Mouse (Mus musculus): ENCODE data around the gene Ufc1. TPM values are rescaled to one million over a fixed set of nuclear protein-coding genes. Genes with fewer than 3 reads are reported as not detected.
"Not testable (repeated sequence)": the region's sequence is repeated elsewhere in the genome, so short reads cannot be mapped to it uniquely, and the experiment has no call there.

The Ufc1 gene
- total RNA-seq, 4 experiments from 2014 or later: 101 to 113 (median 108) TPM

DNA sequence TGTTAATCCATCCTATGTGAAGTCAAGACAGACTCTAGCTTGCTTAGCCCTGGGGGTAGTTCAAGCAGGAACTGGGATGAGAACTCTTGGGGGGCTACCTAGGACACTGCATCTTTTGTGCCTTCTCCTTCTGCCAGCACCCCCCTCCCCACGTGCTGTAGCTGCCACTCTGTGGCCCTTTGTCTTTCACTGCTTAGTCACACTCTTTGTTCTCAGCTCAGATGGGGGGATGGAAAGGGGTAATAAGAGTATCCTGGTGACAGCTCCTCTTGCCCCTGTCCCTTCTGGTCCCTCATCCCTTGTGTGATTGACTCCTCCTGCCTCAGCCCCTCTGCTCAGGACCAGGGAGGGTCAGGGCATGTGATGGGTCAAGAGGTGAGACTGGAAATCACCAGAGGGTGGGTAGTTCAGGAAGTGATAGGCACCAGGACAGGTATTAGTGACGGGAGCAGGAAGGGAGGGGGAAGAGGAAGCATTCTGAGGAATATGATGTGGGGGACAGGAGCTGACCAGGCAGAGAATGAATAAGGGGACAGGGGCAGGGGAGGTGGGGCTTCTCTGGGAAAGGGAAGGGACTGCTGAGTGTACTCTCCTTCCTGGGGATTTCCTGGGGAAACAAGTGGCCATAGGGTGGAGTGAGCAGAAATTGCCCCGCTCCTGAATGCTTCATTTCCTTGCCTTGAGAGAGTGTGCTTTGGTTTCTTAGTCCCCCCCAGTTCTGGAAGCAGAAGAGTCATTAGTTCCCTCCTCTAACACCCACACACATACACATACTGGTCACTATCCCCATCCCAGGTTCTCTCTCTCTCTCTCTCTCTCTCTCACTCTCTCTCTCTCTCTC is 46.2 kb downstream of the Ufc1 start:
- peak in 1 of 2 experiments; percentile 65 for DNase-seq (ENCODE audit: low spot score in 2 of 2)

DNA sequence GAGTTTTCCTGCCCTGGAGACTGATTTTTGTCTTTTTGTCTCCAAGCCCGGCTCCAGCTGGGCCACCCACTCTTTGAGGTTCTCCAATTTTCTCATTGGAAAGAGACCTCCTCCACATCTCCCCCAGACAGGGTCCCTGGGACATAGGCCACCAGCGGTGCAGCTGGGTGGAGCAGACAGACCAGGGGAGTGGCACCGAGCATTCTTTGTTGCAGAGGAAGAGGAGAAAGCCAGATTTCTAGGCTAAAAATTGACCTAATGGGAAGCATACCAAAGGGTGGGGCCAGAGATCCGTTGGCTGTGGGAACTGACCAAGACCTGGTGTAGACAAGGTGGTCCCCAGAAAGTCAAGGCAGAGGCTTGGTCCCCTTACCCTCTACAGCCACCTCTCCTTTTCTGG is 46.9 kb downstream of the Ufc1 start:
- no peak for DNase-seq (ENCODE audit: low spot score in 2 of 2)

DNA sequence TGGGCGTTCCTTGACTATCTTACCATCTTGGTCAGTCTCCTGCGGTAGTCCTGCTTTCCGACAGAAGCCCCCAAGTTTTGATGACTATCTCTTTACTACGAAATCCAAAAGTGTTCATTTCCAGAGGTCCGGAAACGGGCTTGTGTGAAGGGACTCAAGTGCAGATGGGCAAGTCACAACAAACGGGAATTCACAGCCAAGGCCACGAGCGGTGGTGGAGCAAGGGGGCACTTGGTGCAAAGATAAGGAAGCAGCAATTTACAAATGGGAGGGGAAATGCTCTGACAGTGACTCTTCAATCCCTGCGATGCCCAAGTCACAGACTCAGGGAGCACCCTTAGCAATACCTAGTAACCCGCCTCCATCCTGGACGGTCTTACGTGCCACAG is 47.4 kb downstream of the Ufc1 start:
- DNase-seq (ENCODE audit: low spot score in 2 of 2): no peak

- DNase-seq (ENCODE audit: low spot score in 2 of 2): peak; percentile 97 to 98
Observed at GRCm38 (mm10) chr1:171246709-171247452, 47.9 kb downstream of the Ufc1 start.

GRCm38 (mm10) chr1:171245353-171245752 is 49.5 kb downstream of the Ufc1 start:
- no peak for DNase-seq (ENCODE audit: low spot score in 2 of 2)

GRCm38 (mm10) chr1:171241952-171242351 is 52.9 kb downstream of the Ufc1 start:
- DNase-seq (ENCODE audit: low spot score in 2 of 2): not testable (repeated sequence)

DNA sequence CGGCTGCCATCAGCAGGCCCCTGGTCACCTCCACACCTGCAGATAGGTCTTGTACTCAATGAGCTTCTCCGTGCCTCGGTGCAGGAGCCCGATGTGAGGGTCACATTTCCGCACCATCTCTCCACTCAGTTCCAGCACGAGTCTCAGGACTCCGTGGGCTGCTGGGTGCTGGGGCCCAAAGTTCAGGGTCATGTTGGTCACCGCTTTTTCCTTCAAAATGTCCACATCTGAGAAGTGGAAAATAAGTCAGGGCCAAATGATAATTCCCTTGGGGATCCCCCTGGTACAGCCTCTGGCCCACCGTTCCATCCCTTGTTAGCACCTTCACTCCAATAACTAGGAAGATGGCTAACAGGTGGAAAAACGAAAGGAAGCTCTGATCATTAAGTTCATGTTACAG is 53.9 kb downstream of the Ufc1 start:
- DNase-seq (ENCODE audit: low spot score in 2 of 2): no peak

- no peak for DNase-seq (ENCODE audit: low spot score in 2 of 2)
Observed at GRCm38 (mm10) chr1:171239992-171240744, 54.7 kb downstream of the Ufc1 start.

Other genes starting within 250 kb of the Ufc1 start
- 10 to 100 TPM; 10.6 to 67.7 (median 34.1) TPM for gene Fcgr3, start 230.1 kb downstream of the Ufc1 start, total RNA-seq (2022)
- 1 to 10 TPM in 2 of 4 experiments, under 1 TPM in 2; 0.43 to 3.1 (median 1.3) TPM for gene Cfap126, start 181.1 kb downstream of the Ufc1 start, total RNA-seq (2022)
- 100 to 1,000 TPM; 201 to 206 (median 203) TPM for gene Sdhc, start 144.4 kb downstream of the Ufc1 start, total RNA-seq (2022)
- gene Mpz, start 144.3 kb downstream of the Ufc1 start, total RNA-seq (2022): not detected
- gene Pcp4l1, start 98.8 kb downstream of the Ufc1 start, total RNA-seq (2022): 10 to 100 TPM; 42.4 to 47.5 (median 44.4) TPM
- gene Nr1i3, start 81.1 kb downstream of the Ufc1 start, total RNA-seq (2022): under 1 TPM in 2 of 4 experiments, not detected in 2; 0.10 to 0.36 TPM
- gene Tomm40l, start 72.5 kb downstream of the Ufc1 start, total RNA-seq (2022): 10 to 100 TPM; 69.3 to 85.0 (median 74.9) TPM
- 1 to 10 TPM; 1.9 to 3.1 (median 2.5) TPM for gene Apoa2, start 70.0 kb downstream of the Ufc1 start, total RNA-seq (2022)
- 10 to 100 TPM; 10.9 to 95.1 (median 48.8) TPM for gene Fcer1g, start 60.7 kb downstream of the Ufc1 start, total RNA-seq (2022)
- gene Adamts4, start 44.6 kb downstream of the Ufc1 start, total RNA-seq (2022): 10 to 100 TPM; 11.6 to 13.7 (median 12.4) TPM
- 100 to 1,000 TPM; 263 to 286 (median 271) TPM for gene Ndufs2, start 43.6 kb downstream of the Ufc1 start, total RNA-seq (2022)
- 10 to 100 TPM; 63.5 to 76.8 (median 70.2) TPM for gene B4galt3, start 24.7 kb downstream of the Ufc1 start, total RNA-seq (2022)
- 10 to 100 TPM; 28.5 to 37.1 (median 33.3) TPM for gene Ppox, start 13.8 kb downstream of the Ufc1 start, total RNA-seq (2022)
- gene Usp21, start 7.0 kb downstream of the Ufc1 start, total RNA-seq (2022): 10 to 100 TPM; 53.7 to 63.6 (median 58.8) TPM
- gene Dedd, start 34.1 kb upstream of the Ufc1 start, total RNA-seq (2022): 10 to 100 TPM; 35.7 to 41.2 (median 38.2) TPM
- gene Nit1, start 50.6 kb upstream of the Ufc1 start, total RNA-seq (2022): 10 to 100 TPM; 40.1 to 54.1 (median 45.6) TPM
- 100 to 1,000 TPM in 3 of 4 experiments, 10 to 100 TPM in 1; 97.7 to 171 (median 130) TPM for gene Pfdn2, start 50.6 kb upstream of the Ufc1 start, total RNA-seq (2022)
- gene Klhdc9, start 65.8 kb upstream of the Ufc1 start, total RNA-seq (2022): 10 to 100 TPM in 2 of 4 experiments, 1 to 10 TPM in 2; 5.1 to 11.7 (median 8.2) TPM
- gene Nectin4, start 75.1 kb upstream of the Ufc1 start, total RNA-seq (2022): 1 to 10 TPM; 5.6 to 7.6 (median 6.5) TPM
- 1 to 10 TPM; 1.9 to 8.7 (median 4.9) TPM for gene Arhgap30, start 93.9 kb upstream of the Ufc1 start, total RNA-seq (2022)
- 100 to 1,000 TPM; 110 to 142 (median 124) TPM for gene Usf1, start 116.3 kb upstream of the Ufc1 start, total RNA-seq (2022)
- 10 to 100 TPM in 1 of 4 experiments, 1 to 10 TPM in 3; 3.0 to 10.0 (median 4.6) TPM for gene Tstd1, start 123.8 kb upstream of the Ufc1 start, total RNA-seq (2022)
- 10 to 100 TPM in 2 of 4 experiments, 1 to 10 TPM in 2; 4.8 to 18.6 (median 11.1) TPM for gene F11r, start 142.5 kb upstream of the Ufc1 start, total RNA-seq (2022)
- 1 to 10 TPM; 5.1 to 6.3 (median 5.6) TPM for gene Alyref2, start 208.5 kb upstream of the Ufc1 start, total RNA-seq (2022)
- not detected for gene Itln1, start 240.3 kb upstream of the Ufc1 start, total RNA-seq (2022)